Mouse (Mus musculus) brain, embryonic 14.5 days (tissue): ENCODE measurements around the gene Urb2.
A peak's percentile ranks its signal among the peaks of the same experiment; 100 is the strongest.

Experiments used
- CTCF ChIP-seq: fragments of 200-500 bp; IDR thresholded peaks from 2 replicates; pipeline ENCODE4 v1.5.1; 2012; ENCODE audit warnings: inconsistent platforms, mild to moderate bottlenecking, moderate library complexity, borderline replicate concordance; ENCODE audit not compliant: insufficient read depth, insufficient read length; ENCODE audit errors: extremely low read depth
- POLR2A ChIP-seq: fragments of 200-500 bp; IDR thresholded peaks from 2 replicates; pipeline ENCODE4 v1.6.1; 2012; ENCODE audit warnings: mild to moderate bottlenecking, inconsistent platforms, borderline replicate concordance; ENCODE audit not compliant: poor library complexity, insufficient read depth, insufficient read length, severe bottlenecking; ENCODE audit errors: extremely low read depth

- peak; percentile 84 for TF ChIP-seq POLR2A
- no peak for TF ChIP-seq CTCF
These were observed at the start of gene Urb2, which contains the start of gene Taf5l for GRCm38 (mm10) chr8:124021237-124022227.
